Comparison of ENCODE assay signal across 7 mouse cellular contexts in the genomic region with DNA sequence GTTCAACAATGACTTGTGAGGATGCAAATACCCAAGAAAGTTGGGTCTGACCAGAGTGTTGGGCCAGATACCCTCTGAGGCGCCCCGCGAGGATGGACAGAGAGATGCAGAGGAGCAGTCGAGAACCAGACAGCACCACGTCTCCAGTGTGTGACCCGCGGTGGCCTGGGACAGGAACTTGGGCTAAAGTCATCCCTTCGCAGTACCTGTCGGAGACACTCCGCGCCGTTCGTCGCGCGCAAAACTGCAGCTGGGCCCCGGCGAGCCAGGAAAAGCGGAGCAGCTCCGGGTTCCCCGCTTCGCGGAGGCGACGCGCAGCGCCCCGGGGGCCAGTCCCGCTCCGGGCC. TPM values are rescaled to one million over a fixed set of nuclear protein-coding genes. Genes with fewer than 3 reads are reported as not detected.
A peak's percentile ranks its signal among the peaks of the same experiment; 100 is the strongest.
DNase-seq lines count a peak whose midpoint lies in the region; ATAC-seq and TF ChIP-seq lines count a peak whose summit lies in the region.

No protein-coding gene starts in this region.

- H3K4me1 ChIP-seq in embryonic facial prominence, embryonic 11.5 days (ENCODE audit: control insufficient read depth, insufficient read depth, low read length), result no peaks in the 10 kb centered on the region; the same call in 1 of the 2 replicates
- H3K4me1 ChIP-seq in liver, embryonic 14.5 days (replicated peaks; ENCODE audit: control insufficient read depth in 2 of 2, insufficient read depth in 2 of 2, low read length in 1 of 2), result no peaks in the 10 kb centered on the region
- no peaks in the 10 kb centered on the region for H3K4me1 ChIP-seq in stomach, embryonic 14.5 days (ENCODE audit: control insufficient read depth, insufficient read depth, low read length)

- H3K4me3 ChIP-seq in embryonic facial prominence, embryonic 11.5 days (ENCODE audit: low read depth, low read length), result peak overlapping the region; percentile 82
- peak overlapping the region in 1 of 2 experiments; percentile 46; a peak in 2 of 4 replicates for H3K4me3 ChIP-seq in liver, embryonic 14.5 days (ENCODE audit: insufficient read depth in 1 of 2, low read depth in 2 of 2, low read length in 2 of 2)
- H3K4me3 ChIP-seq in stomach, embryonic 14.5 days (ENCODE audit: low read depth, low read length), result peak overlapping the region; percentile 79

- H3K36me3 ChIP-seq in embryonic facial prominence, embryonic 11.5 days (replicated peaks; ENCODE audit: control insufficient read depth, insufficient read depth, low read depth, low read length), result no peaks in the 10 kb centered on the region
- H3K36me3 ChIP-seq in liver, embryonic 14.5 days (replicated peaks; ENCODE audit: control insufficient read depth, insufficient read depth, low read depth), result no peaks in the 10 kb centered on the region
- H3K36me3 ChIP-seq in stomach, embryonic 14.5 days (ENCODE audit: control insufficient read depth, insufficient read depth, low read length), result no peaks in the 10 kb centered on the region

- no peaks in the 10 kb centered on the region; the same call in 1 of the 2 replicates for H3K27me3 ChIP-seq in embryonic facial prominence, embryonic 11.5 days (ENCODE audit: control insufficient read depth, insufficient read depth, low read length)
- H3K27me3 ChIP-seq in liver, embryonic 14.5 days (ENCODE audit: control insufficient read depth, insufficient read depth, low read length), result peaks cover 38% of the 10 kb centered on the region
- no peaks in the 10 kb centered on the region for H3K27me3 ChIP-seq in stomach, embryonic 14.5 days (ENCODE audit: control insufficient read depth, insufficient read depth, low read length)

- H3K27ac ChIP-seq in embryonic facial prominence, embryonic 11.5 days (replicated peaks; ENCODE audit: low read depth, low read length), result peak overlapping the region; percentile 20; the same call in 1 of the 2 replicates
- no peak overlapping the region for H3K27ac ChIP-seq in liver, embryonic 14.5 days
- H3K27ac ChIP-seq in stomach, embryonic 14.5 days (ENCODE audit: low read length), result no peak overlapping the region

- no peaks in the 10 kb centered on the region for H3K9me3 ChIP-seq in embryonic facial prominence, embryonic 11.5 days (replicated peaks; ENCODE audit: control insufficient read depth, low read length)
- no peaks in the 10 kb centered on the region for H3K9me3 ChIP-seq in liver, embryonic 14.5 days (ENCODE audit: control insufficient read depth, low read length)
- H3K9me3 ChIP-seq in stomach, embryonic 14.5 days (ENCODE audit: control insufficient read depth, low read depth, low read length), result no peaks in the 10 kb centered on the region

- peak overlapping the region; percentile 84 for H3K9ac ChIP-seq in embryonic facial prominence, embryonic 11.5 days (replicated peaks; ENCODE audit: low read length)
- no peak overlapping the region for H3K9ac ChIP-seq in liver, embryonic 14.5 days (replicated peaks)
- H3K9ac ChIP-seq in stomach, embryonic 14.5 days (replicated peaks; ENCODE audit: low read depth, low read length), result peak overlapping the region; percentile 61

- intact Hi-C loops in heart, postnatal 10 days (cut with DNase I), result loop anchor here (5.0 kb wide), 3 partner anchors 51 to 169 kb away; no protein-coding TSS in a partner anchor

- TF ChIP-seq EP300 in liver, embryonic 14.5 days (IDR thresholded peaks at IDR 0.05; ENCODE audit: low read depth), result no peak

- WGBS in embryonic facial prominence, embryonic 11.5 days, result under 1% methylated on average over 30 of the region's 30 CpGs
- 3% methylated on average over 30 of the region's 30 CpGs for WGBS in liver, embryonic 14.5 days (ENCODE audit: insufficient replicate concordance)
- 1% methylated on average over 29 of the region's 30 CpGs for WGBS in stomach, embryonic 14.5 days

- peak overlapping the region; percentile 95 for H3K4me2 ChIP-seq in embryonic facial prominence, embryonic 11.5 days (ENCODE audit: low read depth, low read length)
- H3K4me2 ChIP-seq in liver, embryonic 14.5 days (ENCODE audit: low read depth), result peak overlapping the region; percentile 62
- H3K4me2 ChIP-seq in stomach, embryonic 14.5 days (replicated peaks; ENCODE audit: low read depth, low read length), result peak overlapping the region; percentile 87

- no peak for TF ChIP-seq CTCF in liver, embryonic 14.5 days (IDR thresholded peaks at IDR 0.05; ENCODE audit: low read depth)

- 0 out of 2 replicates have a peak, but pooled peaks have one; percentile 16 for ATAC-seq in embryonic facial prominence, embryonic 11.5 days (replicated peaks; ENCODE audit: insufficient number of reproducible peaks, low FRiP score, low TSS enrichment, low read depth)
- ATAC-seq in liver, embryonic 14.5 days (ENCODE audit: insufficient read depth), result no peak
- no peak for ATAC-seq in stomach, embryonic 14.5 days (ENCODE audit: insufficient number of reproducible peaks, insufficient read depth, low FRiP score, low read depth)

- peak; percentile 13 for DNase-seq in ovary, postnatal 10 days (ENCODE audit: low spot score)
- no peak for DNase-seq in ovary, postnatal 14 days (ENCODE audit: low spot score)
- DNase-seq in embryonic facial prominence, embryonic 11.5 days (ENCODE audit: low spot score), result peak; percentile 52
- peak; percentile 32 to 51 for DNase-seq in heart, postnatal 10 days
- no peak for DNase-seq in liver, embryonic 14.5 days (ENCODE audit: low read depth in 3 of 3, low spot score in 3 of 3)
- no peak for DNase-seq in right cerebral cortex, adult 2 months (ENCODE audit: low spot score in 2 of 2)

RNA-seq across cellular contexts. Expression of gene Wnt5b, which starts 0.7 kb away (rescaled TPM):
- 12.9 and 13.8 TPM in 2 replicates for polyA plus RNA-seq in embryonic facial prominence, embryonic 11.5 days (2014; fragmentation: Nextera tagmentation; extraction: Ambion mirVana)
- 1 to 10 TPM; 5.3 to 7.2 TPM for total RNA-seq in heart, postnatal 10 days (2021)
- 0.17 and 0.26 TPM in 2 replicates for polyA plus RNA-seq in liver, embryonic 14.5 days (2012; rRNA removed)
- polyA plus RNA-seq in liver, embryonic 14.5 days (2014; fragmentation: Nextera tagmentation; extraction: Ambion mirVana), result 0.28 and 0.50 TPM in 2 replicates
- polyA plus RNA-seq in stomach, embryonic 14.5 days (2014; fragmentation: Nextera tagmentation; extraction: Ambion mirVana), result 11.6 and 13.5 TPM in 2 replicates

Comparison
In these comparisons a context has a peak if more than half of its experiments do, and no peak if none do; other contexts are left out.
1. DNase-seq: peak in ovary, postnatal 10 days (single experiment), embryonic facial prominence, embryonic 11.5 days (single experiment) and heart, postnatal 10 days (2 of 2); none in ovary, postnatal 14 days (single experiment), liver, embryonic 14.5 days (0 of 3) and right cerebral cortex, adult 2 months (0 of 2).
2. Peak in every context shown above with its lines, with median percentiles within 50 percentile points of each other: H3K4me2 ChIP-seq.